ENCODE assay signal across 8 mouse cellular contexts in genomic region chr16:18582426-18583148, GRCm38 (mm10). TPM values are rescaled to one million over a fixed set of nuclear protein-coding genes. Genes with fewer than 3 reads are reported as not detected.
DNase-seq lines count a peak whose midpoint lies in the region; ATAC-seq lines count a peak whose summit lies in the region.

No protein-coding gene starts in this region.

- peak overlapping the region; percentile 57 for H3K4me3 ChIP-seq in heart, embryonic 10.5 days
- peak overlapping the region; percentile 25 for H3K4me3 ChIP-seq in hindbrain, embryonic 11.5 days (ENCODE audit: low read depth, low read length)
- H3K4me3 ChIP-seq in midbrain, embryonic 12.5 days = peak overlapping the region; percentile 39

- intact Hi-C loops in heart, postnatal 25 days (cut with DNase I) = no loop called here

- H3K27ac ChIP-seq in heart, embryonic 10.5 days = peak overlapping the region; percentile 65
- no peak overlapping the region; the same call in 1 of the 2 replicates for H3K27ac ChIP-seq in hindbrain, embryonic 11.5 days (ENCODE audit: low read depth, low read length)
- H3K27ac ChIP-seq in midbrain, embryonic 12.5 days (replicated peaks) = no peak overlapping the region

- H3K9me3 ChIP-seq in heart, embryonic 10.5 days = no peaks in the 10 kb centered on the region
- H3K9me3 ChIP-seq in hindbrain, embryonic 11.5 days (ENCODE audit: control insufficient read depth, low read length) = no peaks in the 10 kb centered on the region
- H3K9me3 ChIP-seq in midbrain, embryonic 12.5 days = no peaks in the 10 kb centered on the region

- peaks cover 97% of the 10 kb centered on the region for H3K27me3 ChIP-seq in heart, embryonic 10.5 days (ENCODE audit: insufficient read depth, poor library complexity, severe bottlenecking)
- peaks cover 88% of the 10 kb centered on the region for H3K27me3 ChIP-seq in hindbrain, embryonic 11.5 days (ENCODE audit: control insufficient read depth, insufficient read depth, low read length)
- peaks cover 96% of the 10 kb centered on the region for H3K27me3 ChIP-seq in midbrain, embryonic 12.5 days

- H3K36me3 ChIP-seq in heart, embryonic 10.5 days = no peaks in the 10 kb centered on the region
- no peaks in the 10 kb centered on the region for H3K36me3 ChIP-seq in hindbrain, embryonic 11.5 days (ENCODE audit: control insufficient read depth, insufficient read depth, low read length)
- no peaks in the 10 kb centered on the region for H3K36me3 ChIP-seq in midbrain, embryonic 12.5 days

- H3K4me1 ChIP-seq in heart, embryonic 10.5 days = peaks cover 52% of the 10 kb centered on the region
- peaks cover 7% of the 10 kb centered on the region for H3K4me1 ChIP-seq in hindbrain, embryonic 11.5 days (replicated peaks; ENCODE audit: control insufficient read depth, insufficient read depth, low read length)
- H3K4me1 ChIP-seq in midbrain, embryonic 12.5 days = peaks cover 26% of the 10 kb centered on the region

- WGBS in heart, embryonic 10.5 days = 3% methylated on average over 58 of the region's 67 CpGs
- under 1% methylated on average over 58 of the region's 67 CpGs for WGBS in hindbrain, embryonic 11.5 days
- under 1% methylated on average over 66 of the region's 67 CpGs for WGBS in midbrain, embryonic 12.5 days

- no peak for ATAC-seq in hindbrain, embryonic 11.5 days (ENCODE audit: low FRiP score)
- no peak for ATAC-seq in midbrain, embryonic 12.5 days (ENCODE audit: low FRiP score, low read depth)
- no peak for ATAC-seq in activated CD4-positive, CD25-positive, alpha-beta regulatory T cell, adult 4 months

- H3K9ac ChIP-seq in hindbrain, embryonic 11.5 days (ENCODE audit: low read depth, low read length) = 0 out of 2 replicates have a peak overlapping the region, but pooled peaks have one; percentile 4
- no peak overlapping the region for H3K9ac ChIP-seq in midbrain, embryonic 12.5 days (replicated peaks)

- peak overlapping the region; percentile 49 for H3K4me2 ChIP-seq in hindbrain, embryonic 11.5 days (replicated peaks; ENCODE audit: low read depth, low read length)
- peak overlapping the region; percentile 49 for H3K4me2 ChIP-seq in midbrain, embryonic 12.5 days (replicated peaks)

- no peak for DNase-seq in heart, embryonic 10.5 days (ENCODE audit: low spot score)
- DNase-seq in heart, postnatal 25 days (ENCODE audit: low spot score) = no peak
- DNase-seq in R1 (ENCODE audit: low read depth, low spot score) = peak; percentile 55
- peak; percentile 57 for DNase-seq in hindbrain, embryonic 11.5 days (ENCODE audit: low spot score)
- no peak for DNase-seq in spleen, postnatal 36 days (ENCODE audit: low spot score in 2 of 2)
- DNase-seq in right cerebral cortex, postnatal 25 days = no peak

RNA-seq across cellular contexts. Expression of gene Tbx1, which starts 7.9 kb away (rescaled TPM):
- 1.00 and 6.9 TPM in 2 replicates for polyA plus RNA-seq in heart, embryonic 10.5 days (2016; fragmentation: Nextera tagmentation; extraction: Ambion mirVana)
- total RNA-seq in heart, postnatal 25 days (2021) = under 1 TPM; 0.68 to 0.78 TPM
- polyA plus RNA-seq in hindbrain, embryonic 11.5 days (2014; fragmentation: Nextera tagmentation; extraction: Ambion mirVana) = 6.4 and 7.4 TPM in 2 replicates
- polyA plus RNA-seq in midbrain, embryonic 12.5 days (2016; fragmentation: Nextera tagmentation; extraction: Ambion mirVana) = 1.4 and 2.0 TPM in 2 replicates
- polyA plus RNA-seq in activated CD4-positive, CD25-positive, alpha-beta regulatory T cell, adult 4 months (2017; shearing (Covaris generic)) = not detected

RNA-seq across cellular contexts. Expression of gene Gp1bb, which starts 39.6 kb away (rescaled TPM):
- polyA plus RNA-seq in heart, embryonic 10.5 days (2016; fragmentation: Nextera tagmentation; extraction: Ambion mirVana) = 6.0 and 7.4 TPM in 2 replicates
- total RNA-seq in heart, postnatal 25 days (2021) = 1 to 10 TPM in 1 of 2 experiments, under 1 TPM in 1; 0.36 to 1.1 TPM
- 8.9 and 9.5 TPM in 2 replicates for polyA plus RNA-seq in hindbrain, embryonic 11.5 days (2014; fragmentation: Nextera tagmentation; extraction: Ambion mirVana)
- 7.0 and 8.5 TPM in 2 replicates for polyA plus RNA-seq in midbrain, embryonic 12.5 days (2016; fragmentation: Nextera tagmentation; extraction: Ambion mirVana)
- polyA plus RNA-seq in activated CD4-positive, CD25-positive, alpha-beta regulatory T cell, adult 4 months (2017; shearing (Covaris generic)) = not detected

RNA-seq across cellular contexts. Expression of gene Gm49601, which starts 43.6 kb away (rescaled TPM):
- polyA plus RNA-seq in heart, embryonic 10.5 days (2016; fragmentation: Nextera tagmentation; extraction: Ambion mirVana) = 0.26 and 1.1 TPM in 2 replicates
- 1 to 10 TPM; 1.0 to 1.6 TPM for total RNA-seq in heart, postnatal 25 days (2021)
- polyA plus RNA-seq in hindbrain, embryonic 11.5 days (2014; fragmentation: Nextera tagmentation; extraction: Ambion mirVana) = 3.9 and 6.0 TPM in 2 replicates
- 10.9 and 13.5 TPM in 2 replicates for polyA plus RNA-seq in midbrain, embryonic 12.5 days (2016; fragmentation: Nextera tagmentation; extraction: Ambion mirVana)
- polyA plus RNA-seq in activated CD4-positive, CD25-positive, alpha-beta regulatory T cell, adult 4 months (2017; shearing (Covaris generic)) = not detected

RNA-seq across cellular contexts. Expression of gene Sept5, which starts 47.2 kb away (rescaled TPM):
- polyA plus RNA-seq in heart, embryonic 10.5 days (2016; fragmentation: Nextera tagmentation; extraction: Ambion mirVana) = 4.3 and 11.7 TPM in 2 replicates
- 1 to 10 TPM; 3.9 to 4.6 TPM for total RNA-seq in heart, postnatal 25 days (2021)
- 63.4 and 64.4 TPM in 2 replicates for polyA plus RNA-seq in hindbrain, embryonic 11.5 days (2014; fragmentation: Nextera tagmentation; extraction: Ambion mirVana)
- polyA plus RNA-seq in midbrain, embryonic 12.5 days (2016; fragmentation: Nextera tagmentation; extraction: Ambion mirVana) = 81.6 and 84.4 TPM in 2 replicates
- under 1 TPM; 0.28 to 0.51 TPM for polyA plus RNA-seq in activated CD4-positive, CD25-positive, alpha-beta regulatory T cell, adult 4 months (2017; shearing (Covaris generic))

Comparison
In these comparisons a context has a peak if more than half of its experiments do, and no peak if none do; other contexts are left out.
1. DNase-seq: peak in R1 (single experiment) and hindbrain, embryonic 11.5 days (single experiment); none in heart, embryonic 10.5 days (single experiment), heart, postnatal 25 days (single experiment), spleen, postnatal 36 days (0 of 2) and right cerebral cortex, postnatal 25 days (single experiment).
2. Peak in every context shown above with its lines, with median percentiles within 50 percentile points of each other: H3K4me3 ChIP-seq.